Mouse (Mus musculus) bone marrow, adult 2 months (tissue): ENCODE measurements around the gene Gm815.

Source experiments
- CTCF ChIP-seq: fragments of 200-500 bp; IDR thresholded peaks from 2 replicates; pipeline ENCODE4 v1.5.1; 2011; ENCODE audit warnings: low read length, control low read depth; ENCODE audit not compliant: control insufficient read depth, insufficient read depth
- POLR2A ChIP-seq: fragments of 200-500 bp; IDR thresholded peaks from 2 replicates; pipeline ENCODE4 v1.6.1; 2011; ENCODE audit warnings: low read depth, mild to moderate bottlenecking, control low read depth, low read length, borderline replicate concordance; ENCODE audit not compliant: control insufficient read depth

- no peak for TF ChIP-seq POLR2A
- TF ChIP-seq CTCF = no peak
Measured at GRCm38 (mm10) chr19:26888171-26888570, 2.5 kb downstream of the Gm815 start.
